Mouse (Mus musculus): ENCODE data around the gene Dmap1.

Dmap1 gene

DNA sequence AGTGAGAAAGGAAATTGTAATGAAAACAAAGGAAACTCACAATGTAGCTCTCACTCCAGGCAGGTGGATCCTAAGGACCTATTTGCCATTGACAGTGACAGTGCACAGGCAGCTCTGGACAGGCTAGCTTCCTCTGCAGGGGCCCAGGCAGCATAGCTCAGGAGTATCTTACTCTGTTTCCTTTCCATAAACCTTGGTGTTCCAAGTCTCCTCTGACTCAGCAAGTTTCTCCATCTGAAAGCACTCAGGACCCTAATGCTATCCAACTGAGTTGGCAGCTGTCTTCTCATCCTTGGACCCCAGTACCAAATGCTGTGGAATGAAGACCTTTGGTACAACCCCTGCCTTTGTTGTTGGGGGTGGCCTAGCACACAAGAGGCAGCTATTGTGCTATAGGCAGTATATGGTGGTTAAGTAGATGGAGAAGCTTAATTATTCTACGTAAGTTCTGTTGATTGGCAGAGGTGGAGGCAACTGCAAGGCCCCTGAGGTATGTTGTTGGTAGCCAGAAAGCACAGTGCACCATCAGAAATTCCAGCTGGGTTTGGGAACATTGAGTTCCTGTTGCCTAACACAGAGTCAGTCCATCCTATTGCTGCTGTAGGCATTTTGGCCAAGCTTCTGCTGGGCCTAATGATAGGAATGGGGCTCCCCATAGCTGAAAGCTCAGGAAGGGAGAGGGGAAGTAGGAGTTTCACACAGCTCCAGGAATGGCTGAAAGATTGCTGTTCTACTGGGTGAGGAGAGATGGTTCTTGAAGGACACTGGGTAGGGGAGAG lies 41.0 kb downstream of the Dmap1 start:
- CTCF ChIA-PET, result no interaction called here
- POLR2A ChIA-PET, result interaction anchor here in 1 of 4 experiments (1.2 to 2.2 kb wide), 4 partner anchors 11 to 66 kb away, joined by 3 to 8 read pairs (median 3); no protein-coding TSS in a partner anchor

DNA sequence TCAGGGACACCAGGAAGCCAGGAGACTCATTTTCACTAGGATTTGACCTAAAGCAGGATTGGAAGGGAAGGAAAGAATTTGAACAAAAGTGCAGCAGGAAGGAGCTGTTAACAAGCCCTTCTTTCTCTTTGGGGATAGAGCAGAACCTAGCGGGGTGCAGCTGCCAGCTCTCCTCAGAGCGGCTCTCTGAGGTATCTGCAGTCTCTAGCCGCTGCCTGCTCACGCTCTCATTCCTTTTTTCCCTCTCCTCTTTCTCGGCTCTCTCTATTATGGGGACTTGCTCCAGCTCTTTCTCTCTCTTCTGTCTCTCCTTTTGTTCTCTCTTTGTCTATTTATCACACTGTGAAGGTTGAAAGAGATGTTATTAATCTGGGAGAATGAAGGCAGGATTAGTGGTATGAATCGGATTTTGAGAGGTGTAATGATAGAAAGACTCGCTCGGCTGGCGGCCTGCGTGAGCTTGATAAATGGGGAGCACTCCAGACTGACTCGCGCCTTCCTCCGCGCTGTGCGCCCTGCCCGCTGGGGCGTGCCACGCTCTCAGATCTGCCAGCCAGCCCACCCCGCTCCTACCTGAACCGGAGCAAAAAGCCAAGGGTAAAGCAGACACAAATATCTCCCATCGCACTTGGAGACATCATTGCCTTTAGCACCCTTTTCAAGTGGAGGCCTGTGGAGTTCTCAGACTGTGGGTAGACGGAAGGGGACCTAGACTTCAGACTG lies 45.0 kb downstream of the Dmap1 start:
- ChIA-PET CTCF (interaction anchor here in 1 of 4 experiments (0.6 to 1.6 kb wide), 2 partner anchors 22 to 485 kb away, joined by 6 to 7 read pairs; no protein-coding TSS in a partner anchor), POLR2A (interaction anchor here in 1 of 4 experiments (0.7 to 2.9 kb wide), 6 partner anchors 8 to 23 kb away, joined by 3 to 14 read pairs (median 4); no protein-coding TSS in a partner anchor)

DNA sequence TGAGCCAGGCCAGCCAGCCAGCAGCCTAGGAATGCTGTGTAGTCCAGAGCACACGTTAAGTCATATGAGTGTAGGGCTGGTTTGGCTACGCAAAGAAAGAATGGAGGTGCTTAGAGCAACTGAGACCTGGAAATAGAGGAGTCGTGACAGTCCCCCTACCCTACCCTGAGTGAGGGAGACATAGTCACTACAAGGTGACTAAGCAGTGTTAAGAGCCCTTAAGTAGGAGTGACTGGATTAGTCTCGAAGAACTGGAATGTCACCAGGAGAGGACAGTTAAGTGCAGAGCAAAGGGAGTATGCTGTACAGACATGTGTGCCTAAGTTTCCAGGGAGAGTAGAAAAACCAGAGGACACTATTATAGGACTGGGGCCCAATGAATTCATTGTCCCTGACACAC lies 45.9 kb downstream of the Dmap1 start:
- POLR2A ChIA-PET, result interaction anchor here in 1 of 4 experiments (0.7 to 2.9 kb wide), 5 partner anchors 9 to 22 kb away, joined by 3 to 14 read pairs (median 4); no protein-coding TSS in a partner anchor

DNA sequence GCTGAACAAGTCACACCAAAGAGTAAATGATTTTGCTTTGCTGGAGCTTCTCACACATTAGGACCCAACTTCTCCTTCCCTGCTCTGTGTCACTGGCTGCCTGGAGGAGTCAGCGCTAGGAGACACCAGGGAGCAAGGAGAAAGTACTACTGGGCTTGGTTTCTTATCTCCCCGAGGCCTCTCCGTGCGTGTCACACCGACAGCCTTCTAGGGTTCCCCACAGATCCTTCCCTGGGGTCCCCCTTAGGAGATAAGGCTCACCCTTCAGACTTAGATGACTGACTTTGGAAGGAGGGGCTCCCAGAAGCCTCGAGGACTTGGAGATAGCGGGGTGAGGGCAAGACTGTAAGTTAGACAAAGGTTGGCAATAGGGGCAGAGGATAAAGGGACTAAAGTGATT lies 47.4 kb downstream of the Dmap1 start:
- POLR2A ChIA-PET, result interaction anchor here in 2 of 4 experiments (1.1 to 2.9 kb wide), 2 partner anchors 11 to 14 kb away, joined by 4 to 14 read pairs; no protein-coding TSS in a partner anchor

More for the DNA sequence above, 45.9 kb downstream of the Dmap1 start:
- CTCF ChIA-PET, result no interaction called here

DNA sequence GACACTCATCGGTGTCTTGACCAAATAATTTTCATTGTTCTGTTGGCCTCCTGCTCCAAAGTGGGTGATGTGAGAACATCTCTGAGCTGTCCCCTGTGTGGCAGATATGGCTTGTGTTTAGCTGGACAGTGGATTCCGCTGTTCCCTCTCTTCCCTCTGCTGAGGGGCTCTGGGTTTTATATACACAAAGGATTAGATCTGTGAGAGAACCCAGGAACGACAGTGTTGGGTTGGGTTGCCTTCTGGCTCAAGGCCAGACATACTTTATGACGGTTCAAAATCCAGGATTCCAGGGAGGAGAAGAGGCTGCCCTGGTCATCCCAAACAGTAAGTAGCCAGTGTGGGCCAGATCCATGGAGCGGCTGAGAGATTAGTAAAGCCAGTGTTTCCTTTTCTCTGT lies 48.5 kb downstream of the Dmap1 start:
- ChIA-PET POLR2A (interaction anchor here in 1 of 4 experiments (0.7 to 1.2 kb wide), 3 partner anchors 9 to 334 kb away, joined by 3 to 4 read pairs (median 3); no protein-coding TSS in a partner anchor), CTCF (interaction anchor here in 1 of 4 experiments (0.9 kb wide), 1 partner anchor 44 kb away, joined by 4 read pairs; no protein-coding TSS in a partner anchor)

More for the DNA sequence above, 47.4 kb downstream of the Dmap1 start:
- CTCF ChIA-PET, result interaction anchor here in 1 of 4 experiments (0.9 kb wide), 1 partner anchor 13 kb away, joined by 3 read pairs; no protein-coding TSS in a partner anchor

DNA sequence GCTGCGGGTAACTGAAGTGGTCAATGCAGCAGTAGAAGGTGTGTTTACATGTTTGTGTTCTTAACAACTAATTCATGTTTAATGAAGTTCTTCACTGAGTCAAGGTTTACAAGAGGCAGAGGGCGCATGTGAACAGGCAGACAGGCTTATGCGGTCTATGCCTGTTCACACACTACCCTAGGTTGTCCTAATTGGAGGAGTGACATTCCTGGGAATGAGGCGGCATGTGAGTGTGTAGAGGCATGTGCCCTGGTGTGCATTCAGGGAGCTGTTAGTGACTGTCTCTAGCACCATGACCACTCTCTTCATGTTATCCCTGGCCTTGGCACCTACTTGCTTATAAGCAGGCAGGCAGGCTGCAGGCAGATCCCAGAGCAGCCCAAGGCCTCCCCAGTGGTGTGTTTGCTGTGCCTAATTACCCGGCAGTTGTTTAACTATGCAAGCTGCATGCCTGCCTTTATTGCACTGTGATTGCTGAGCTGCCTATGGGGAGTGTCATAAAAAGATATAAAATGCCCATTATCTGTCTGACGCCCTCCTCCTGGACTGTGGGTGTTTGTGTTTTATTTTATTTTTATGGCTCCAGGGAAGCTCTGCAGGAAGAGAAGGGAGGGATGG lies 51.9 kb downstream of the Dmap1 start:
- ChIA-PET POLR2A (interaction anchor here in 1 of 4 experiments (0.8 kb wide), 2 partner anchors 24 to 81 kb away, joined by 3 read pairs; no protein-coding TSS in a partner anchor), CTCF (interaction anchor here in 2 of 4 experiments (0.7 to 0.8 kb wide), 2 partner anchors 8 to 26 kb away, joined by 3 to 4 read pairs; no protein-coding TSS in a partner anchor)

DNA sequence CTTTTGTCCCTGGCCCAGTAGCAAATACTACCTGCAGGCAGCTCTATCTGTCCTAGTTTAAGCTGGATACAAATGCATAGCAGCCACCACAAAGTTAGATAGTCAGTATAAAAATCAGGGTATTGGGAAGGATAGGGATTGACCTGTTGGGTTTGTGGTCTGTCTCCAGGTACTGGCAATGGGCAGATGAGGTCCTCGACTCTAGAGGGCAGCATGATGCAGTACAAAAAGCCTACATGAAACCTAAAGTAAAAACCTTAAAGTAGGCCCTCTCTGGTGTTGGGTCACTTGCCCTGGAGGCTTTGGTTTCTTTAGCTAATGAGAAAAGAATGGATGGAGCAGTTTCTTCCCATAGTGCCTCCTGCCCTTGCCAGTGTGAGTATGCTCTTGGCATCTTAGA lies 53.6 kb downstream of the Dmap1 start:
- POLR2A ChIA-PET, result interaction anchor here in 2 of 4 experiments (0.6 to 1.5 kb wide), 4 partner anchors 9 to 297 kb away, joined by 3 to 5 read pairs (median 4); no protein-coding TSS in a partner anchor
- CTCF ChIA-PET, result interaction anchor here in 1 of 4 experiments (0.5 to 1.4 kb wide), 2 partner anchors 30 to 472 kb away, joined by 3 to 4 read pairs; no protein-coding TSS in a partner anchor
